14 mouse cellular contexts compared by ENCODE assay signal in genomic region chr11:116111067-116111466, GRCm38 (mm10). TPM values are rescaled to one million over a fixed set of nuclear protein-coding genes. Genes with fewer than 3 reads are reported as not detected.
A peak's percentile ranks its signal among the peaks of the same experiment; 100 is the strongest.
DNase-seq lines count a peak whose midpoint lies in the region; ATAC-seq and TF ChIP-seq lines count a peak whose summit lies in the region.
"Had no signal": no experiment of that assay in that cellular context is flagged by ENCODE, and none has a peak within 500 bp of the region (broad histone marks: within the 10 kb centered on the region; RNA-seq: fewer than 3 reads in every experiment).

No protein-coding gene starts in this region.

- intact Hi-C loops in left cerebral cortex, adult 2 months (cut with DNase I), result no loop called here
- intact Hi-C loops in left cerebral cortex, postnatal 10 days (cut with DNase I), result no loop called here

- 0 out of 2 replicates have a peak, but pooled peaks cover 3% of the 10 kb centered on the region for H3K27me3 ChIP-seq in heart, embryonic 12.5 days (replicated peaks)
- peaks cover 9% of the 10 kb centered on the region for H3K27me3 ChIP-seq in spleen, adult 2 months (ENCODE audit: control insufficient read depth, insufficient read depth, low read length)

- peak overlapping the region; percentile 83; the same call in 1 of the 2 replicates for H3K4me3 ChIP-seq in heart, embryonic 12.5 days
- no peak overlapping the region for H3K4me3 ChIP-seq in left cerebral cortex, adult 2 months
- H3K4me3 ChIP-seq in spleen, adult 2 months (ENCODE audit: extremely low read depth, insufficient read depth, insufficient read length), result no peak overlapping the region

- peak overlapping the region; percentile 89 for H3K4me2 ChIP-seq in heart, embryonic 12.5 days

- H3K9ac ChIP-seq in heart, embryonic 12.5 days, result 0 out of 2 replicates have a peak overlapping the region, but pooled peaks have one; percentile 96
- H3K9ac ChIP-seq: embryonic facial prominence, embryonic 12.5 days had no signal

- WGBS in heart, embryonic 12.5 days, result 78% methylated on average over 4 of the region's 4 CpGs
- WGBS in spleen, adult 2 months, result 86% methylated on average over 4 of the region's 4 CpGs

- H3K36me3 ChIP-seq in heart, embryonic 12.5 days, result peaks cover 2% of the 10 kb centered on the region; the same call in 1 of the 2 replicates
- H3K36me3 ChIP-seq in spleen, adult 2 months (ENCODE audit: control insufficient read depth, insufficient read depth, low read length), result 0 out of 2 replicates have a peak, but pooled peaks cover 2% of the 10 kb centered on the region
- H3K36me3 ChIP-seq: embryonic facial prominence, embryonic 12.5 days; forebrain, embryonic 10.5 days had no signal

- peak overlapping the region; percentile 74; the same call in 1 of the 2 replicates for H3K27ac ChIP-seq in heart, embryonic 12.5 days (ENCODE audit: poor library complexity, severe bottlenecking)
- no peak overlapping the region for H3K27ac ChIP-seq in left cerebral cortex, adult 2 months
- peak overlapping the region; percentile 55 for H3K27ac ChIP-seq in spleen, adult 2 months (ENCODE audit: insufficient read depth, low read length)
- H3K27ac ChIP-seq: embryonic facial prominence, embryonic 12.5 days had no signal

- TF ChIP-seq POLR2A in spleen, adult 2 months (IDR thresholded peaks at IDR 0.05; ENCODE audit: low read depth, low read length), result no peak

- DNase-seq in heart, adult 8-10 months (ENCODE audit: low spot score), result no peak
- no peak for DNase-seq in left cerebral cortex, adult 2 months (ENCODE audit: extremely low spot score in 1 of 2, low spot score in 2 of 2)
- DNase-seq in left cerebral cortex, postnatal 10 days (ENCODE audit: extremely low spot score in 1 of 2, low spot score in 2 of 2), result no peak
- no peak for DNase-seq in spleen, adult 2 months (ENCODE audit: low read depth in 1 of 2, low spot score in 2 of 2)
- no peak for DNase-seq in spleen, postnatal 36 days (ENCODE audit: low spot score in 2 of 2)
- no peak for DNase-seq in adrenal gland, adult 8-10 months
- no peak for DNase-seq in frontal cortex, postnatal 36 days (ENCODE audit: low spot score in 2 of 2)
- DNase-seq: cerebellum, postnatal 25 days; layer of hippocampus, adult 9-11 months; right cerebral cortex, postnatal 14 days; thymus, postnatal 14 days had no signal

- ATAC-seq in heart, embryonic 12.5 days (ENCODE audit: insufficient number of reproducible peaks, low FRiP score), result no peak

- TF ChIP-seq CTCF in left cerebral cortex, adult 2 months (IDR thresholded peaks at IDR 0.05), result peak; percentile 33
- no peak for TF ChIP-seq CTCF in spleen, adult 2 months (IDR thresholded peaks at IDR 0.05; ENCODE audit: extremely low read depth, insufficient read depth, insufficient read length, insufficient replicate concordance)

- no peaks in the 10 kb centered on the region for H3K9me3 ChIP-seq in heart, embryonic 12.5 days (replicated peaks)
- H3K9me3 ChIP-seq: embryonic facial prominence, embryonic 12.5 days; forebrain, embryonic 10.5 days had no signal

- peaks cover 40% of the 10 kb centered on the region for H3K4me1 ChIP-seq in heart, embryonic 12.5 days (replicated peaks)
- peaks cover 10% of the 10 kb centered on the region for H3K4me1 ChIP-seq in spleen, adult 2 months (ENCODE audit: control insufficient read depth, insufficient read depth, insufficient read length)

RNA-seq across cellular contexts. Expression of gene Trim47, which starts 15.9 kb away (rescaled TPM):
- polyA plus RNA-seq in heart, embryonic 12.5 days (2016; fragmentation: Nextera tagmentation; extraction: Ambion mirVana), result 54.8 and 58.2 TPM in 2 replicates
- 10 to 100 TPM; 17.9 to 25.7 (median 22.1) TPM for total RNA-seq in heart, adult 8-10 months (2022)
- total RNA-seq in left cerebral cortex, adult 2 months (2021), result 1 to 10 TPM; 5.2 to 8.0 TPM
- total RNA-seq in left cerebral cortex, postnatal 10 days (2021), result 1 to 10 TPM; 6.2 to 7.9 TPM
- polyA plus RNA-seq in spleen, adult 2 months (2012; rRNA removed), result 19.4 and 26.1 TPM in 2 replicates
- 10 to 100 TPM; 11.1 to 20.4 (median 16.4) TPM for total RNA-seq in adrenal gland, adult 8-10 months (2022)

RNA-seq across cellular contexts. Expression of gene Trim65, which starts 19.9 kb away (rescaled TPM):
- 4.7 and 4.9 TPM in 2 replicates for polyA plus RNA-seq in heart, embryonic 12.5 days (2016; fragmentation: Nextera tagmentation; extraction: Ambion mirVana)
- 1 to 10 TPM; 6.6 to 8.2 (median 7.6) TPM for total RNA-seq in heart, adult 8-10 months (2022)
- 1 to 10 TPM; 7.6 to 9.1 TPM for total RNA-seq in left cerebral cortex, adult 2 months (2021)
- total RNA-seq in left cerebral cortex, postnatal 10 days (2021), result 1 to 10 TPM; 6.2 to 6.6 TPM
- polyA plus RNA-seq in spleen, adult 2 months (2012; rRNA removed), result 23.7 and 26.0 TPM in 2 replicates
- total RNA-seq in adrenal gland, adult 8-10 months (2022), result 10 to 100 TPM in 3 of 4 experiments, 1 to 10 TPM in 1; 9.6 to 13.7 (median 13.1) TPM

RNA-seq across cellular contexts. Expression of gene Wbp2, which starts 24.3 kb away (rescaled TPM):
- 137 and 141 TPM in 2 replicates for polyA plus RNA-seq in heart, embryonic 12.5 days (2016; fragmentation: Nextera tagmentation; extraction: Ambion mirVana)
- total RNA-seq in heart, adult 8-10 months (2022), result 100 to 1,000 TPM; 108 to 126 (median 116) TPM
- 100 to 1,000 TPM; 387 to 414 TPM for total RNA-seq in left cerebral cortex, adult 2 months (2021)
- total RNA-seq in left cerebral cortex, postnatal 10 days (2021), result 100 to 1,000 TPM; 229 to 234 TPM
- 135 and 162 TPM in 2 replicates for polyA plus RNA-seq in spleen, adult 2 months (2012; rRNA removed)
- total RNA-seq in adrenal gland, adult 8-10 months (2022), result 100 to 1,000 TPM; 194 to 199 (median 196) TPM

RNA-seq across cellular contexts. Expression of gene Mrpl38, which starts 27.6 kb away (rescaled TPM):
- polyA plus RNA-seq in heart, embryonic 12.5 days (2016; fragmentation: Nextera tagmentation; extraction: Ambion mirVana), result 85.0 and 89.1 TPM in 2 replicates
- 10 to 100 TPM; 60.0 to 66.2 (median 63.9) TPM for total RNA-seq in heart, adult 8-10 months (2022)
- total RNA-seq in left cerebral cortex, adult 2 months (2021), result 10 to 100 TPM; 59.4 to 66.8 TPM
- total RNA-seq in left cerebral cortex, postnatal 10 days (2021), result 10 to 100 TPM; 52.2 to 54.6 TPM
- polyA plus RNA-seq in spleen, adult 2 months (2012; rRNA removed), result 37.3 and 40.3 TPM in 2 replicates
- total RNA-seq in adrenal gland, adult 8-10 months (2022), result 100 to 1,000 TPM in 3 of 4 experiments, 10 to 100 TPM in 1; 97.5 to 112 (median 107) TPM

RNA-seq across cellular contexts. Expression of gene Unc13d, which starts 33.3 kb away (rescaled TPM):
- 2.2 and 2.5 TPM in 2 replicates for polyA plus RNA-seq in heart, embryonic 12.5 days (2016; fragmentation: Nextera tagmentation; extraction: Ambion mirVana)
- 1 to 10 TPM in 2 of 4 experiments, under 1 TPM in 2; 0.41 to 1.4 (median 0.83) TPM for total RNA-seq in heart, adult 8-10 months (2022)
- 1 to 10 TPM; 1.5 to 2.0 TPM for total RNA-seq in left cerebral cortex, adult 2 months (2021)
- total RNA-seq in left cerebral cortex, postnatal 10 days (2021), result 1 to 10 TPM in 1 of 2 experiments, under 1 TPM in 1; 0.63 to 1.2 TPM
- polyA plus RNA-seq in spleen, adult 2 months (2012; rRNA removed), result 49.4 and 65.0 TPM in 2 replicates
- total RNA-seq in adrenal gland, adult 8-10 months (2022), result 1 to 10 TPM in 3 of 4 experiments, under 1 TPM in 1; 0.75 to 1.6 (median 1.4) TPM
